Mouse (Mus musculus) bone marrow macrophage, adult 2 months (primary cell): ENCODE results near the gene Slc25a41. TPM values are rescaled to one million over a fixed set of nuclear protein-coding genes. Genes with fewer than 3 reads are reported as not detected.
A peak's percentile ranks its signal among the peaks of the same experiment; 100 is the strongest.

Experiments
- H3K27ac ChIP-seq: 2 replicates; pipeline ENCODE4 v1.5.1; 2012; ENCODE audit warnings: low read depth, low read length; ENCODE audit not compliant: insufficient read depth
- H3K4me1 ChIP-seq: 2 replicates; pipeline ENCODE4 v1.6.1; 2012; ENCODE audit warnings: low read length; ENCODE audit not compliant: control insufficient read depth, insufficient read depth
- H3K4me3 ChIP-seq: 2 replicates; pipeline ENCODE4 v1.5.1; 2012; ENCODE audit warnings: mild to moderate bottlenecking, low read length, moderate library complexity; ENCODE audit not compliant: insufficient read depth
- CTCF ChIP-seq: IDR thresholded peaks from 2 replicates; pipeline ENCODE4 v1.5.1; 2012; ENCODE audit warnings: low read depth, mild to moderate bottlenecking, low read length, moderate library complexity
- POLR2A ChIP-seq: IDR thresholded peaks from 2 replicates; pipeline ENCODE4 v1.6.1; 2012; ENCODE audit warnings: mild to moderate bottlenecking, low read depth, low read length, borderline replicate concordance
- polyA plus RNA-seq: library from polyadenylated mRNA; stranded (reverse); fragments of >200 nt; gene quantifications from 2 replicates; pipeline ENCODE4 v1.2.4, GENCODE M21; 2012; ENCODE audit not compliant: missing spikeins, insufficient read depth, insufficient read length

The Slc25a41 gene
- polyA plus RNA-seq, 1 experiment, result not detected

- Histone ChIP-seq H3K27ac (no peak overlapping the region), H3K4me1 (peaks cover 7% of the 10 kb centered on the region), H3K4me3 (no peak overlapping the region)
- TF ChIP-seq CTCF, result no peak
These were observed 46.4 kb downstream of the Slc25a41 start for GRCm38 (mm10) chr17:56995046-56995445.

GRCm38 (mm10) chr17:56990966-56991365 lies 50.5 kb downstream of the Slc25a41 start:
- TF ChIP-seq CTCF (no peak), POLR2A (no peak)
- H3K4me3 ChIP-seq, result peak overlapping the region; percentile 99
- no peak overlapping the region for H3K27ac ChIP-seq
- H3K4me1 ChIP-seq, result peaks cover 7% of the 10 kb centered on the region

- no peak for TF ChIP-seq CTCF
- TF ChIP-seq POLR2A, result no peak; the same call in 1 of the 2 replicates
- H3K4me3 ChIP-seq, result peak within 1 kb of the TSS; percentile 99
- peak within 1 kb of the TSS; percentile 61 for H3K27ac ChIP-seq
- H3K4me1 ChIP-seq, result peaks cover 7% of the 10 kb centered on the region
These were observed 51.2 kb downstream of the Slc25a41 start, which contains the start of gene Clpp for GRCm38 (mm10) chr17:56990115-56990746. Gene Clpp, plus strand, starts transcription at chr17:56990305.

- peaks cover 7% of the 10 kb centered on the region for H3K4me1 ChIP-seq
- peak overlapping the region; percentile 99 for H3K4me3 ChIP-seq
- no peak for TF ChIP-seq POLR2A
- no peak for TF ChIP-seq CTCF
- H3K27ac ChIP-seq, result peak overlapping the region; percentile 46; the same call in 1 of the 2 replicates
These were observed 51.9 kb downstream of the Slc25a41 start for GRCm38 (mm10) chr17:56989467-56990114.

- TF ChIP-seq POLR2A (no peak), CTCF (no peak)
- Histone ChIP-seq H3K4me3 (no peak overlapping the region), H3K27ac (no peak overlapping the region), H3K4me1 (peaks cover 7% of the 10 kb centered on the region)
These were observed 52.5 kb downstream of the Slc25a41 start for GRCm38 (mm10) chr17:56988921-56989430.

- TF ChIP-seq POLR2A (no peak), CTCF (no peak)
- no peak overlapping the region for H3K4me3 ChIP-seq
- H3K27ac ChIP-seq, result no peak overlapping the region
- peaks cover 7% of the 10 kb centered on the region for H3K4me1 ChIP-seq
These were observed 53.0 kb downstream of the Slc25a41 start for GRCm38 (mm10) chr17:56988441-56988840.

GRCm38 (mm10) chr17:56986105-56986805 lies 55.2 kb downstream of the Slc25a41 start:
- no peak overlapping the region for H3K27ac ChIP-seq
- TF ChIP-seq CTCF, result no peak
- TF ChIP-seq POLR2A, result no peak
- peaks cover 4% of the 10 kb centered on the region for H3K4me1 ChIP-seq
- no peak overlapping the region for H3K4me3 ChIP-seq

- TF ChIP-seq CTCF, result no peak
- no peak for TF ChIP-seq POLR2A
- H3K27ac ChIP-seq, result no peak overlapping the region
These were observed 55.8 kb downstream of the Slc25a41 start for GRCm38 (mm10) chr17:56985656-56986055.

GRCm38 (mm10) chr17:56984886-56985285 lies 56.6 kb downstream of the Slc25a41 start:
- no peak overlapping the region for H3K4me3 ChIP-seq
- no peaks in the 10 kb centered on the region for H3K4me1 ChIP-seq
- TF ChIP-seq POLR2A (no peak), CTCF (no peak)
- no peak overlapping the region for H3K27ac ChIP-seq

More at GRCm38 (mm10) chr17:56985656-56986055, 55.8 kb downstream of the Slc25a41 start:
- no peaks in the 10 kb centered on the region for H3K4me1 ChIP-seq
- no peak overlapping the region for H3K4me3 ChIP-seq

Other genes with a start within 250 kb of the Slc25a41 start
- gene Rfx2, start 210.6 kb downstream of the Slc25a41 start, polyA plus RNA-seq, result 1.1 and 1.2 TPM in 2 replicates
- not detected in 2 replicates for gene Acsbg2, start 167.2 kb downstream of the Slc25a41 start, polyA plus RNA-seq
- not detected in 2 replicates for gene 1700061G19Rik, start 166.2 kb downstream of the Slc25a41 start, polyA plus RNA-seq
- gene Mllt1, start 106.2 kb downstream of the Slc25a41 start, polyA plus RNA-seq, result 10.8 and 15.5 TPM in 2 replicates
- gene Acer1, start 59.5 kb downstream of the Slc25a41 start, polyA plus RNA-seq, result not detected in 2 replicates
- 18.1 and 19.6 TPM in 2 replicates for gene Clpp, start 51.3 kb downstream of the Slc25a41 start, polyA plus RNA-seq
- 12.5 and 13.6 TPM in 2 replicates for gene Alkbh7, start 44.3 kb downstream of the Slc25a41 start, polyA plus RNA-seq
- not detected in 2 replicates for gene Pspn, start 41.6 kb downstream of the Slc25a41 start, polyA plus RNA-seq
- gene Gtf2f1, start 30.4 kb downstream of the Slc25a41 start, polyA plus RNA-seq, result 57.7 and 61.5 TPM in 2 replicates
- not detected in 2 replicates for gene Gm17949, start 30.2 kb downstream of the Slc25a41 start, polyA plus RNA-seq
- 75.7 and 76.5 TPM in 2 replicates for gene Khsrp, start 10.1 kb downstream of the Slc25a41 start, polyA plus RNA-seq
- not detected in 2 replicates for gene Crb3, start 17.5 kb upstream of the Slc25a41 start, polyA plus RNA-seq
- gene Slc25a23, start 18.2 kb upstream of the Slc25a41 start, polyA plus RNA-seq, result 15.9 and 19.0 TPM in 2 replicates
- 145 and 164 TPM in 2 replicates for gene Dennd1c, start 36.9 kb upstream of the Slc25a41 start, polyA plus RNA-seq
- 0.59 and 0.91 TPM in 2 replicates for gene Tubb4a, start 46.1 kb upstream of the Slc25a41 start, polyA plus RNA-seq
- 6.0 and 6.9 TPM in 2 replicates for gene Tnfsf9, start 63.7 kb upstream of the Slc25a41 start, polyA plus RNA-seq
- gene Cd70, start 108.1 kb upstream of the Slc25a41 start, polyA plus RNA-seq, result not detected in 2 replicates
- 3.5 and 3.8 TPM in 2 replicates for gene Tnfsf14, start 152.5 kb upstream of the Slc25a41 start, polyA plus RNA-seq
- gene C3, start 186.5 kb upstream of the Slc25a41 start, polyA plus RNA-seq, result 89.2 and 101 TPM in 2 replicates
- 60.4 and 60.7 TPM in 2 replicates for gene Gpr108, start 206.8 kb upstream of the Slc25a41 start, polyA plus RNA-seq
- 24.6 and 26.6 TPM in 2 replicates for gene Trip10, start 207.8 kb upstream of the Slc25a41 start, polyA plus RNA-seq
- 128 and 138 TPM in 2 replicates for gene Vav1, start 237.4 kb upstream of the Slc25a41 start, polyA plus RNA-seq